Mouse (Mus musculus) layer of hippocampus, postnatal 25 days (tissue): ENCODE measurements at regions not wholly inside any gene's neighbourhood (a gene's known extent, or its start where the extent isn't known, plus 50 kb on each side); places are given as distances from the start of the nearest gene placed in this dataset.

Experiments
- DNase-seq, 2 experiments: peaks; one replicate each; pipeline ENCODE4 v3.0.0; 2022; ENCODE audit warnings: mixed read lengths in 2 of 2, low spot score in 1 of 2; ENCODE audit errors: extremely low spot score in 1 of 2

- peak in 1 of 2 experiments; percentile 34 for DNase-seq
Observed at GRCm38 (mm10) chr3:78509336-78509735, 777.0 kb downstream of the Rapgef2 start.

- no peak for DNase-seq
Observed at GRCm38 (mm10) chr3:78477689-78478088, 808.6 kb downstream of the Rapgef2 start.
